Mouse (Mus musculus) E14TG2a.4 (cell line): ENCODE data around the gene Cd209g.

ENCODE experiments used
- CTCF ChIP-seq: conservative IDR thresholded peaks from 2 replicates; pipeline ENCODE4 v1.5.1; 2014; ENCODE audit warnings: low read length
- POU5F1 ChIP-seq: IDR thresholded peaks from 2 replicates; pipeline ENCODE4 v1.6.1; 2014; ENCODE audit warnings: low read length, borderline replicate concordance

DNA sequence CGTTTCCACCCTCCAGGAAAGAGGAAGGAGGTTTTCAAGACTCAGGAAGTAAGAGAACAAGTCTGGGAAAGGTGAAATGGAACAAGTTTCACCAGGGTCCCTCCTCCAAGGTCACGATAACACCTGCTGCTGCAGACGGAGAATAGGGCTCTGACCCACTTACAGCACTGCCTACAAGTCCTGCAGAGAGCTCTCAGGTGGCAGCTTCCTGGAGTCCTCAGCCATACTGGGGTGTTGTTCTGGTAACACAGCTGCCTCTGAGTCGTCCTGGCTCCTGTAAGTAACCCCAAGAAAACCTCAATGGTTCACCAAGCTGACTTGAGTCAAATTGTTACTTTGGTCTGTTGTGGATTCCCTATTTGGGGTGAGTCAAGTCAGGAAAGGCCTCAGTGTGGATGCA is 28.9 kb downstream of the Cd209g start:
- TF ChIP-seq CTCF = no peak
- TF ChIP-seq POU5F1 = no peak
